In the genomic region with DNA sequence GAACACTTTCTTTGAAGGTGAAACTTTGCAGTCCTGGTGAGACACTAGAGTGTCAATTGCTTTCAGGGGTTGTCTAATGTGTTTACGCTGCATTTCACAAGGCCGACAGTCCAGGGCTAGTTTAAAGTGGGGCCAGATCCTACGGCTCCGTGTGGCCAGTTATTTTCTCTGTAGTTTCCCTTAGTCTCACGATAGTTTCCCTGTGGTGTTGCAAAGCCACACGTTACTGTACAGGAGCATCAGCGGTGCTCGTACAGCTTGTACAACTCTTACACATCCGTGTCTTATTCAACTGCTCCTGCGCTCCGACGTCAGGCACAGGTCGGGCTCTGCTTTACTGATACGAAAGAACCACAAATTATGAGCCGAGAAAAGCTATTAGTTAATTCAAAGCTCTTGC, we compare ENCODE assay signal across 8 mouse cellular contexts. TPM values are rescaled to one million over a fixed set of nuclear protein-coding genes. Genes with fewer than 3 reads are reported as not detected.
DNase-seq lines count a peak whose midpoint lies in the region; ATAC-seq and TF ChIP-seq lines count a peak whose summit lies in the region.

No protein-coding gene starts in this region.

- WGBS in lung, postnatal 0 days = 28% methylated on average over 15 of the region's 15 CpGs
- 31% methylated on average over 15 of the region's 15 CpGs for WGBS in bone marrow, adult 2 months
- 45% methylated on average over 15 of the region's 15 CpGs for WGBS in forebrain, postnatal 0 days
- 44% methylated on average over 15 of the region's 15 CpGs for WGBS in neural tube, embryonic 12.5 days

- H3K4me2 ChIP-seq in lung, postnatal 0 days (replicated peaks; ENCODE audit: low read depth, low read length) = peak overlapping the region; percentile 78
- H3K4me2 ChIP-seq in forebrain, postnatal 0 days (ENCODE audit: low read depth) = peak overlapping the region; percentile 76
- peak overlapping the region; percentile 83 for H3K4me2 ChIP-seq in neural tube, embryonic 12.5 days (replicated peaks)

- peak; percentile 18 for DNase-seq in lung, postnatal 0 days (ENCODE audit: low spot score)
- DNase-seq in lung, postnatal 25 days (ENCODE audit: low spot score) = no peak
- DNase-seq in forebrain, postnatal 0 days = peak; percentile 2
- DNase-seq in kidney, postnatal 4 days = peak; percentile 9 to 35
- no peak for DNase-seq in urinary bladder, adult 2 months (ENCODE audit: low spot score)

- no peak for ATAC-seq in lung, postnatal 0 days
- ATAC-seq in forebrain, postnatal 0 days = no peak
- ATAC-seq in neural tube, embryonic 12.5 days (ENCODE audit: low FRiP score, low read depth) = peak; percentile 26; the same call in 1 of the 2 replicates
- ATAC-seq in activated CD4-positive, CD25-positive, alpha-beta regulatory T cell, adult 4 months = no peak

- H3K9me3 ChIP-seq in lung, postnatal 0 days (ENCODE audit: low read length) = no peaks in the 10 kb centered on the region
- no peaks in the 10 kb centered on the region for H3K9me3 ChIP-seq in forebrain, postnatal 0 days (ENCODE audit: low read length)
- no peaks in the 10 kb centered on the region for H3K9me3 ChIP-seq in neural tube, embryonic 12.5 days

- no peak for TF ChIP-seq POLR2A in bone marrow, adult 2 months (IDR thresholded peaks at IDR 0.05; ENCODE audit: borderline replicate concordance, control insufficient read depth, low read depth, low read length)

- no peaks in the 10 kb centered on the region for H3K27me3 ChIP-seq in lung, postnatal 0 days (replicated peaks; ENCODE audit: insufficient read depth, low read length)
- no peaks in the 10 kb centered on the region for H3K27me3 ChIP-seq in forebrain, postnatal 0 days (ENCODE audit: insufficient read depth, low read length)
- no peaks in the 10 kb centered on the region for H3K27me3 ChIP-seq in neural tube, embryonic 12.5 days (replicated peaks)

- H3K9ac ChIP-seq in lung, postnatal 0 days (replicated peaks; ENCODE audit: low read depth) = peak overlapping the region; percentile 87; the same call in 1 of the 2 replicates
- peak overlapping the region; percentile 88; the same call in 1 of the 2 replicates for H3K9ac ChIP-seq in forebrain, postnatal 0 days
- no peak overlapping the region for H3K9ac ChIP-seq in neural tube, embryonic 12.5 days

- no peak for TF ChIP-seq EP300 in lung, postnatal 0 days (IDR thresholded peaks at IDR 0.05)

- 0 out of 2 replicates have a peak, but pooled peaks cover 6% of the 10 kb centered on the region for H3K36me3 ChIP-seq in lung, postnatal 0 days (ENCODE audit: insufficient read depth, low read length)
- peaks cover 14% of the 10 kb centered on the region for H3K36me3 ChIP-seq in forebrain, postnatal 0 days (ENCODE audit: insufficient read depth)
- H3K36me3 ChIP-seq in neural tube, embryonic 12.5 days = peaks cover 14% of the 10 kb centered on the region

- H3K4me3 ChIP-seq in lung, postnatal 0 days (ENCODE audit: low read depth, low read length) = peak overlapping the region; percentile 90
- H3K4me3 ChIP-seq in bone marrow, adult 2 months (replicated peaks; ENCODE audit: control insufficient read depth, low read depth, low read length) = peak overlapping the region; percentile 41
- peak overlapping the region; percentile 92 for H3K4me3 ChIP-seq in forebrain, postnatal 0 days (ENCODE audit: low read depth, low read length)
- peak overlapping the region; percentile 90 for H3K4me3 ChIP-seq in neural tube, embryonic 12.5 days

- peaks cover 10% of the 10 kb centered on the region; the same call in 1 of the 2 replicates for H3K4me1 ChIP-seq in lung, postnatal 0 days (ENCODE audit: insufficient read depth, low read depth, low read length)
- H3K4me1 ChIP-seq in bone marrow, adult 2 months (ENCODE audit: control insufficient read depth, insufficient read depth, low read length) = peaks cover 5% of the 10 kb centered on the region; the same call in 1 of the 2 replicates
- H3K4me1 ChIP-seq in forebrain, postnatal 0 days (ENCODE audit: insufficient read depth) = peaks cover 23% of the 10 kb centered on the region
- peaks cover 26% of the 10 kb centered on the region for H3K4me1 ChIP-seq in neural tube, embryonic 12.5 days

- H3K27ac ChIP-seq in lung, postnatal 0 days (ENCODE audit: low read length) = peak overlapping the region; percentile 91
- no peak overlapping the region for H3K27ac ChIP-seq in bone marrow, adult 2 months (ENCODE audit: control insufficient read depth, insufficient read depth, low read depth, low read length, poor library complexity)
- no peak overlapping the region for H3K27ac ChIP-seq in forebrain, postnatal 0 days (ENCODE audit: low read depth, low read length)
- H3K27ac ChIP-seq in neural tube, embryonic 12.5 days = no peak overlapping the region

- TF ChIP-seq CTCF in lung, postnatal 0 days (IDR thresholded peaks at IDR 0.05) = no peak
- no peak for TF ChIP-seq CTCF in bone marrow, adult 2 months (IDR thresholded peaks at IDR 0.05; ENCODE audit: control insufficient read depth, insufficient read depth, low read length)
- TF ChIP-seq CTCF in forebrain, postnatal 0 days (IDR thresholded peaks at IDR 0.05; ENCODE audit: low read depth) = no peak

RNA-seq across cellular contexts. Expression of gene Lig4, which starts 0.5 kb away (rescaled TPM):
- 3.4 and 3.5 TPM in 2 replicates for polyA plus RNA-seq in lung, postnatal 0 days (2015; fragmentation: Nextera tagmentation; extraction: Ambion mirVana)
- polyA plus RNA-seq in bone marrow, adult 2 months (2011; ENCODE audit: insufficient read depth, insufficient read length, low replicate concordance, missing spikeins) = 1.5 and 3.6 TPM in 2 replicates
- 3.1 and 3.6 TPM in 2 replicates for total RNA-seq in forebrain, postnatal 0 days (2014; rRNA removed)
- 4.0 and 6.4 TPM in 2 replicates for polyA plus RNA-seq in forebrain, postnatal 0 days (2015; fragmentation: Nextera tagmentation; extraction: Ambion mirVana)
- 9.2 and 10.1 TPM in 2 replicates for polyA plus RNA-seq in neural tube, embryonic 12.5 days (2016; fragmentation: Nextera tagmentation; extraction: Ambion mirVana)
- 1 to 10 TPM; 2.5 to 4.6 TPM for polyA plus RNA-seq in activated CD4-positive, CD25-positive, alpha-beta regulatory T cell, adult 4 months (2017; shearing (Covaris generic))
- polyA plus RNA-seq in urinary bladder, adult 2 months (2012; rRNA removed) = 4.6 and 4.7 TPM in 2 replicates

RNA-seq across cellular contexts. Expression of gene Abhd13, which starts 0.5 kb away (rescaled TPM):
- 12.0 and 12.9 TPM in 2 replicates for polyA plus RNA-seq in lung, postnatal 0 days (2015; fragmentation: Nextera tagmentation; extraction: Ambion mirVana)
- 2.8 and 4.1 TPM in 2 replicates for polyA plus RNA-seq in bone marrow, adult 2 months (2011; ENCODE audit: insufficient read depth, insufficient read length, low replicate concordance, missing spikeins)
- 25.0 and 30.9 TPM in 2 replicates for total RNA-seq in forebrain, postnatal 0 days (2014; rRNA removed)
- polyA plus RNA-seq in forebrain, postnatal 0 days (2015; fragmentation: Nextera tagmentation; extraction: Ambion mirVana) = 13.0 TPM in 2 replicates
- polyA plus RNA-seq in neural tube, embryonic 12.5 days (2016; fragmentation: Nextera tagmentation; extraction: Ambion mirVana) = 19.6 and 20.6 TPM in 2 replicates
- 1 to 10 TPM; 3.7 to 4.1 TPM for polyA plus RNA-seq in activated CD4-positive, CD25-positive, alpha-beta regulatory T cell, adult 4 months (2017; shearing (Covaris generic))
- polyA plus RNA-seq in urinary bladder, adult 2 months (2012; rRNA removed) = 12.3 and 13.5 TPM in 2 replicates

RNA-seq across cellular contexts. Expression of gene Tnfsf13b, which starts 29.3 kb away (rescaled TPM):
- 1.3 TPM in 2 replicates for polyA plus RNA-seq in lung, postnatal 0 days (2015; fragmentation: Nextera tagmentation; extraction: Ambion mirVana)
- 3.1 and 21.4 TPM in 2 replicates for polyA plus RNA-seq in bone marrow, adult 2 months (2011; ENCODE audit: insufficient read depth, insufficient read length, low replicate concordance, missing spikeins)
- total RNA-seq in forebrain, postnatal 0 days (2014; rRNA removed) = 0.31 and 0.33 TPM in 2 replicates
- 0.30 and 0.36 TPM in 2 replicates for polyA plus RNA-seq in forebrain, postnatal 0 days (2015; fragmentation: Nextera tagmentation; extraction: Ambion mirVana)
- polyA plus RNA-seq in neural tube, embryonic 12.5 days (2016; fragmentation: Nextera tagmentation; extraction: Ambion mirVana) = 1.4 and 1.8 TPM in 2 replicates
- polyA plus RNA-seq in activated CD4-positive, CD25-positive, alpha-beta regulatory T cell, adult 4 months (2017; shearing (Covaris generic)) = 1 to 10 TPM; 6.3 TPM
- polyA plus RNA-seq in urinary bladder, adult 2 months (2012; rRNA removed) = 13.0 and 17.8 TPM in 2 replicates

Comparison
In these comparisons a context has a peak if more than half of its experiments do, and no peak if none do; other contexts are left out.
1. DNase-seq: peak in lung, postnatal 0 days (single experiment), forebrain, postnatal 0 days (single experiment) and kidney, postnatal 4 days (2 of 2); none in lung, postnatal 25 days (single experiment) and urinary bladder, adult 2 months (single experiment).
2. H3K4me3 ChIP-seq: peak in every context shown above with its lines; median percentile 92 in forebrain, postnatal 0 days; 90 in lung, postnatal 0 days; 90 in neural tube, embryonic 12.5 days; 41 in bone marrow, adult 2 months.
3. Peak in every context shown above with its lines, with median percentiles within 50 percentile points of each other: H3K4me2 ChIP-seq.